Mouse (Mus musculus) adrenal gland, postnatal 10 days (tissue): ENCODE measurements around the gene Olfr464. TPM values are rescaled to one million over a fixed set of nuclear protein-coding genes. Genes with fewer than 3 reads are reported as not detected.

ENCODE experiments used
- DNase-seq: peaks from one replicate; pipeline ENCODE4 v3.0.0; 2021; ENCODE audit warnings: mixed read lengths
- long read RNA-seq, 2 experiments: library from polyadenylated mRNA; stranded (forward); transcript quantifications; one replicate each; pipeline ENCODE4 v2.0.0; 2021
- total RNA-seq, 2 experiments: library from RNA; stranded (reverse); gene quantifications; 2 replicates each; pipeline ENCODE4 v1.2.3; 2021

Olfr464 gene
- total RNA-seq, result not detected
- long read RNA-seq, experiment 1, result 0 reads
- long read RNA-seq, experiment 2, result 0 reads

- DNase-seq, result peak; percentile 51
These were observed at the start of gene Olfr464 for GRCm38 (mm10) chr11:87920966-87921365. TSS of gene Olfr464 (minus strand) at chr11:87920967.

GRCm38 (mm10) chr11:87968356-87969122 is 47.8 kb upstream of the Olfr464 start:
- DNase-seq, result no peak

GRCm38 (mm10) chr11:87967692-87968289 is 47.0 kb upstream of the Olfr464 start:
- DNase-seq, result peak; percentile 88

GRCm38 (mm10) chr11:87966214-87966613 is 45.4 kb upstream of the Olfr464 start:
- no peak for DNase-seq

GRCm38 (mm10) chr11:87965293-87965692 is 44.5 kb upstream of the Olfr464 start:
- DNase-seq, result no peak

GRCm38 (mm10) chr11:87957066-87957465 is 36.3 kb upstream of the Olfr464 start:
- peak; percentile 46 for DNase-seq

- DNase-seq, result no peak
These were observed 34.4 kb upstream of the Olfr464 start for GRCm38 (mm10) chr11:87955144-87955543.

GRCm38 (mm10) chr11:87949990-87950389 is 29.2 kb upstream of the Olfr464 start:
- peak; percentile 34 for DNase-seq

GRCm38 (mm10) chr11:87935467-87935866 is 14.7 kb upstream of the Olfr464 start:
- no peak for DNase-seq

- no peak for DNase-seq
These were observed 13.0 kb upstream of the Olfr464 start for GRCm38 (mm10) chr11:87933731-87934130.

GRCm38 (mm10) chr11:87930348-87930747 is 9.6 kb upstream of the Olfr464 start:
- no peak for DNase-seq

GRCm38 (mm10) chr11:87920301-87920700 is 466 bp downstream of the Olfr464 start:
- no peak for DNase-seq

GRCm38 (mm10) chr11:87916005-87916404 is 4.8 kb downstream of the Olfr464 start:
- DNase-seq, result no peak

GRCm38 (mm10) chr11:87904331-87904730 is 16.4 kb downstream of the Olfr464 start:
- no peak for DNase-seq

- no peak for DNase-seq
These were observed 23.5 kb downstream of the Olfr464 start, which contains the start of gene Olfr463 for GRCm38 (mm10) chr11:87897287-87897686. TSS of gene Olfr463 (minus strand) at chr11:87897387.

- no peak for DNase-seq
These were observed 28.6 kb downstream of the Olfr464 start, which contains the start of gene Olfr462 for GRCm38 (mm10) chr11:87892168-87892567. TSS of gene Olfr462 (minus strand) at chr11:87892268.

- DNase-seq, result no peak
These were observed 35.9 kb downstream of the Olfr464 start for GRCm38 (mm10) chr11:87884856-87885255.

GRCm38 (mm10) chr11:87883493-87883892 is 37.3 kb downstream of the Olfr464 start:
- DNase-seq, result no peak

GRCm38 (mm10) chr11:87881714-87882113 is 39.1 kb downstream of the Olfr464 start:
- DNase-seq, result no peak

- no peak for DNase-seq
These were observed 40.9 kb downstream of the Olfr464 start for GRCm38 (mm10) chr11:87879826-87880225.

GRCm38 (mm10) chr11:87875436-87875835 is 45.3 kb downstream of the Olfr464 start, which contains the start of gene Epx:
TSS of gene Epx (minus strand) at chr11:87875536.
- no peak for DNase-seq

GRCm38 (mm10) chr11:87871766-87872165 is 49.0 kb downstream of the Olfr464 start:
- DNase-seq, result no peak

GRCm38 (mm10) chr11:87870096-87870495 is 50.7 kb downstream of the Olfr464 start:
- no peak for DNase-seq
